Mouse (Mus musculus) lung, adult 2 months (tissue): Measurements from ENCODE around the gene Arap1. TPM values are rescaled to one million over a fixed set of nuclear protein-coding genes. Genes with fewer than 3 reads are reported as not detected.

Experiments
- DNase-seq: peaks from one replicate; pipeline ENCODE4 v3.0.0; 2022
- H3K4me1 ChIP-seq: fragments of 200-500 bp; 2 replicates; pipeline ENCODE4 v1.6.1; 2011; ENCODE audit warnings: low read length; ENCODE audit not compliant: control insufficient read depth, insufficient read depth
- H3K4me3 ChIP-seq: fragments of 200-500 bp; replicated peaks from 2 replicates; pipeline ENCODE3; 2011; ENCODE audit warnings: low read depth, mild to moderate bottlenecking, control low read depth, low read length; ENCODE audit errors: extremely low read depth
- CTCF ChIP-seq: fragments of 200-500 bp; IDR thresholded peaks from 2 replicates; pipeline ENCODE4 v1.5.1; 2011; ENCODE audit warnings: mild to moderate bottlenecking, low read length, control low read depth; ENCODE audit not compliant: insufficient read depth
- POLR2A ChIP-seq: fragments of 200-500 bp; IDR thresholded peaks from 2 replicates; pipeline ENCODE4 v1.6.1; 2011; ENCODE audit warnings: low read depth, mild to moderate bottlenecking, control low read depth, low read length, borderline replicate concordance; ENCODE audit errors: extremely low read depth
- WGBS: fragments of 180-500 bp; shearing (Covaris S2); methylation state at CpG from one replicate; pipeline ENCODE4 v1.1.7; 2018; 5-methylcytosine and 5-hydroxymethylcytosine counted together
- polyA plus RNA-seq: library from polyadenylated mRNA; depleted of rRNA; stranded (reverse); fragments of >200 nt; gene quantifications from 2 replicates; pipeline ENCODE4 v1.2.3, GENCODE M21; 2012

Arap1 gene
- polyA plus RNA-seq, 1 experiment = 188 TPM

- no peak for TF ChIP-seq CTCF
- TF ChIP-seq POLR2A = no peak
- Histone ChIP-seq H3K4me3 (no peak overlapping the region), H3K4me1 (peaks cover 5% of the 10 kb centered on the region; the same call in 1 of the 2 replicates)
- no peak for DNase-seq
- WGBS = 66% methylated on average over 6 of the region's 6 CpGs
Observed at GRCm38 (mm10) chr7:101324142-101324962, 23.5 kb upstream of the Arap1 start.

GRCm38 (mm10) chr7:101326006-101326405 lies 21.9 kb upstream of the Arap1 start:
- peaks cover 3% of the 10 kb centered on the region; the same call in 1 of the 2 replicates for H3K4me1 ChIP-seq
- TF ChIP-seq POLR2A = no peak
- no peak for TF ChIP-seq CTCF
- no peak overlapping the region for H3K4me3 ChIP-seq
- WGBS = 93% methylated on average over 5 of the region's 5 CpGs
- no peak for DNase-seq

- TF ChIP-seq CTCF = no peak
- no peak for TF ChIP-seq POLR2A
- DNase-seq = no peak
- 72% methylated on average over 5 of the region's 5 CpGs for WGBS
- Histone ChIP-seq H3K4me3 (no peak overlapping the region), H3K4me1 (peaks cover 3% of the 10 kb centered on the region; the same call in 1 of the 2 replicates)
Observed at GRCm38 (mm10) chr7:101327263-101327662, 20.6 kb upstream of the Arap1 start.

DNA sequence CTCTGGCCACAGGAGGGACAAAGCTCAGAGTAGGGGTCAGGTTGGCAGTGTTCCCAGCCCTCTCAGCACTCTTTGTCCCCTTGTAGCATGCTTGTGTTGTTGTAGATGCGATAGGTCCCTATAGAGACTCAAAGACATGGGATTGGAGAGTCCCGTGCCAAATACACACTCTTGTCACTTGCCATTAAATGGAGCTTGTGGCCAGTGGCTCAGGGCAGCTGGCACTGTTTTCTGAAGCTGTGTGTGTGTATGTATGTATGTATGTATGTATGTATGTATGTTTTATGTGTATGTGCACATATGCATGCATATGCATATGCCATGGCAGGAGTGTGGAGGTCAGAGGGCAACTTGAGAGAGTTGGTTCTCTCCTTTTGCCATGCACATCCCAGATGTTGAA lies 20.1 kb upstream of the Arap1 start:
- DNase-seq = no peak
- H3K4me3 ChIP-seq = no peak overlapping the region
- H3K4me1 ChIP-seq = peaks cover 3% of the 10 kb centered on the region; the same call in 1 of the 2 replicates
- no peak for TF ChIP-seq POLR2A
- no peak for TF ChIP-seq CTCF
- 89% methylated on average over 2 of the region's 2 CpGs for WGBS

GRCm38 (mm10) chr7:101328621-101329158 lies 19.2 kb upstream of the Arap1 start:
- WGBS = 52% methylated on average over 4 of the region's 4 CpGs
- peaks cover 3% of the 10 kb centered on the region; the same call in 1 of the 2 replicates for H3K4me1 ChIP-seq
- no peak overlapping the region for H3K4me3 ChIP-seq
- no peak for DNase-seq
- TF ChIP-seq CTCF = no peak

DNA sequence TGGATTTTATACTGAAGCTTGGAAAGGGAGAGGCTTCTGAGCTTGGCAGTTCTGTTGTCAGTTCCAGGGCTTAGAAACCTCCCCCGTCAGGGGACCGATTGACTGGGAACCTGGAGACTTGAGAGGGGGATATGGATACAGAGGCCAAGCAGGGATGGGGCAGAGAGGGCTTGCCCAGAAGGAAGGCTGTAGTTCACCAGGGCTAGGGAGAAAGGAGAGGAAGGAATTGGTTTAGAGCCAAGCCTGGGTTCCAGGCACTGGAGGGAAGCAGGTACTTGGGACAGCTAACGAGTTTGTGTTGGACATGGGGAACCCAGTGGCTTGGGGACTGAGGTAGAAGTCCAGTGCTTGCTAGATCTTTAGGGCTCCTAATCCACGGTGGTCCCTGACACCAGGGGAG lies 18.3 kb upstream of the Arap1 start:
- TF ChIP-seq POLR2A = no peak
- no peak for TF ChIP-seq CTCF
- 80% methylated on average over 4 of the region's 4 CpGs for WGBS
- no peak for DNase-seq
- Histone ChIP-seq H3K4me1 (peaks cover 3% of the 10 kb centered on the region; the same call in 1 of the 2 replicates), H3K4me3 (no peak overlapping the region)

DNA sequence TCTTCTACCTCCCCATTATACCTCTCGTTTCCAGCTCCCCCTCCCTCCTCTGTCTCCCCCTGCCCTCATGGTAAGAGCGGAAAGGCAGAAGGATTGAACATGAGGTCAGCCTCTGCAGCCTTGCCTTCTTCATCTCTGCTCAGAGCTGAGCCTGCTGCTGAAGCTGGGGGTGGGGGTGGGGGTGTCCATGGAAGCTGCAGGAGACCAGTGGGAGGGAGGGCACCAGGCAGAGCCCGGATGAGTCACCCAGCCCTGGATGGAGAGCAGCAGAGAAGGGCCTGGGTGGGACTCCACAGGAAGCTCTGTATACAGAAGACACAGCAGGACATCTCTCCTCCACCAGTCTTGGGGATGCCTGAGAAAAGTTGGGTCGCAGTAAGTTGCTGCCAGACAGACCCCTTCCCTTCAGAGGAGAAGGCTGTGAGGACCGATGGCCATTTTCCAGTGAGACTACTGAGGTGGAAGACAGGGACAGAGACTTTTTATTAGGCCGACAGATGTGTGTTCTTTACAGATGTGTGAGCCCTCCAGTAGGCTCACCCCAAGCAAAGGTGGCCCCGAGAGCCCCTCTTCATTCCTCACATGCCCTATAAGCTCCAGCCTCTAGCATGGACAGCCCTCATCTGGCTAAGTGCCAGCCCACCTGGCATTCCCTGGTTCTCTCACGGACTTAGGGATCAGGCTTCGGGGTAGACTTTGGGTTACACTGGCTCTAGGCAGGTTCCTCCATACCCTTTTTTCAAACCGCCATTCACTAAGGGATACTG lies 17.6 kb upstream of the Arap1 start:
- 73% methylated on average over 10 of the region's 10 CpGs for WGBS
- DNase-seq = no peak
- no peak overlapping the region for H3K4me3 ChIP-seq
- no peak for TF ChIP-seq POLR2A
- no peak for TF ChIP-seq CTCF
- peaks cover 3% of the 10 kb centered on the region; the same call in 1 of the 2 replicates for H3K4me1 ChIP-seq

DNA sequence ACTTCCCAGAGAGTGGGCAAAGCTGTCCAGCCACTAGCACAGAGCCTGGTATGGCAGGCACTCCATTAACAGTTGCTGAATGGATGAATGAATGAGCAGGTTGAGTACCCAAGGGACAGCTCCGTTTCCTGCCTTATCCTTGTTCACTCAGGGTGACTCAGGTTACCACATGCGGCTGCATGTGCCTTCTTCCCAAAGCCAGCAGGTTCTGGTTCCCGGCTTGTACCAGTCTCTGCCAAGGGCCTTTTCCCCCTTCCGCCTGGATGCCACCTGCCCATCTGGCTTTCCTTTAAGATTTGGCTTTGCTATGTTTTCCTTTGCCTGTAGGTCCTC lies 17.1 kb upstream of the Arap1 start:
- Histone ChIP-seq H3K4me1 (peaks cover 3% of the 10 kb centered on the region; the same call in 1 of the 2 replicates), H3K4me3 (no peak overlapping the region)
- TF ChIP-seq CTCF (no peak), POLR2A (no peak)
- 87% methylated on average over 4 of the region's 4 CpGs for WGBS
- DNase-seq = no peak

DNA sequence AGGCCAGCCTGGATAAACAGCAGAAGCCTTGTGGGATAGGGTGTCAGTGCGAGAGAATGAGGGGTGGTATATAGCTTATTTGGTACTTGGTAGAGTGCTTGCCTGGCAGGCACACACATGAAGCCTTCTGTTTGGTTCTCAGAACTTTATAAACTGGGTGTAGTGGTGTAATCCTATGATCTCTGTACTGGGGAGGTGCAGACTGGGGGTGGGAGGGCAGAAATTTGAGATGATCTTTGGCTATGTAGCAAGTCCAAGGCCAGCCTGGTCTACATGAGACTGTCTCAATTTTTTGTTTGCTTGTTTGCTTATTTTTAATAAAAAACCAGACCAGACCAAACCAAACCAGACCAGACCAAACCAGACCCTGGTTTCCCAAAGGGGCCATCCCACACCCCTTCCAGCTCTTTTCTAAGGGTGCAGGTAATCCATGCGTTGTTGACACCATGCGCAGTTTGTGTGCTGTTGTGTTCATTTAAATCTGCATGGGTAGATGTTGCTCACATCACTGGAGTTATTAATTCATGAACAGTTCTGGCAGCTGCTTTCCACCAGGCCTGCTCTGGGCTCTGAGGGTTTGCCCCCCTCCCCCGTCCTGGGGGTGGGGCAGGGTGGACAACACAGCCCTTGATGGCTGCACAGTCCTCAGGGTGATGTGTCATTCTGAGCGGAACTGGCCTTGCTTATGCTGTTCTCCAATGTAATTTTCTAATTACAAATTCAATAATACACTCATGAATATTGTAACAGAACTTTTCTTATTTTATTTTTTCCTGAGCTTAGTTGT lies 15.6 kb upstream of the Arap1 start:
- TF ChIP-seq POLR2A = no peak
- no peak for TF ChIP-seq CTCF
- 93% methylated on average over 5 of the region's 5 CpGs for WGBS
- DNase-seq = no peak
- Histone ChIP-seq H3K4me3 (no peak overlapping the region), H3K4me1 (0 out of 2 replicates have a peak, but pooled peaks cover 3% of the 10 kb centered on the region)
